Mouse (Mus musculus) brain, adult 2 months (tissue): Measurements from ENCODE around the gene Tmprss9.

Source experiments
- DNase-seq: peaks from one replicate; pipeline ENCODE4 v3.0.0; 2011; ENCODE audit warnings: low read depth, low spot score

Gene Tmprss9

DNA sequence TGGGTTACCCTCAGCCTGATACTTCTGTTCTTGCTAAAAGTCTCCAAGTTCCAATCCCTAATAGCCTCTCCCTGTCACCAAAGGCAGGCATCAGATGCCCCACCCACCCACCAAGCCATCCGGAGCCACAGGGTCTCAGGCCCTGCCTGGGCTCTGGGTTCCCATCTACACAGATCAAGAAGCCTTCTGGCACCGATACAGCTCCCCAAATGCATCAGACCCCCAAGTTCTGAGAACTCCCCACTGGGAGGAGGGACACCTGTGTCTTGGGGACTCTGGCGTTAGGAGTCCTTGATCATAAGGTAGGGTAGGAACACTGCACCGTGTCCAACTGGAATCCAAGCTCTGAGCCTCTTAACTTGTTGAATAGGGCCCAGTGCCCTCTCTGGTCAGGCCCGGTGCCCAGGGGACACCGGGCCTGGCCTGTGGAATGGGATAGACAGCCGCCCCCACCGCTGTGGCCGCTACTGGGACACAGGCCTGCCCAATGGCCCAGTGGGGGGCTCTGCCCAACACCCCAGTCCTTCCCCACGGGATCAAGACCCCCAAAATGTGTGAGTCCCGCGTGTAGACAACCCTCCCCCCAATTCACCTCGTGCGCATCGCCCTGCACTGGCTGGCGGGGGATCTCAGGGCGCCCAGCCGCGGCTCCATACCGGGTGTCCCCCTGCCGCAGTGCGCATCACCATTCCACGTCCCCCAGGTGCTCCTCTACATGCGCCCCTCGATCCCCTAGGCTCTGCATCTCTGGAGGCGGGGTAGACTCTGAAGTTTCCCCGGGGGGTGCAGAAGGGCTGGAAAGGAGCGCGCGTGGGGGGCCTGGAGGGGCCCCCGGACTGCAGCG is 28.3 kb upstream of the Tmprss9 start:
- no peak for DNase-seq

DNA sequence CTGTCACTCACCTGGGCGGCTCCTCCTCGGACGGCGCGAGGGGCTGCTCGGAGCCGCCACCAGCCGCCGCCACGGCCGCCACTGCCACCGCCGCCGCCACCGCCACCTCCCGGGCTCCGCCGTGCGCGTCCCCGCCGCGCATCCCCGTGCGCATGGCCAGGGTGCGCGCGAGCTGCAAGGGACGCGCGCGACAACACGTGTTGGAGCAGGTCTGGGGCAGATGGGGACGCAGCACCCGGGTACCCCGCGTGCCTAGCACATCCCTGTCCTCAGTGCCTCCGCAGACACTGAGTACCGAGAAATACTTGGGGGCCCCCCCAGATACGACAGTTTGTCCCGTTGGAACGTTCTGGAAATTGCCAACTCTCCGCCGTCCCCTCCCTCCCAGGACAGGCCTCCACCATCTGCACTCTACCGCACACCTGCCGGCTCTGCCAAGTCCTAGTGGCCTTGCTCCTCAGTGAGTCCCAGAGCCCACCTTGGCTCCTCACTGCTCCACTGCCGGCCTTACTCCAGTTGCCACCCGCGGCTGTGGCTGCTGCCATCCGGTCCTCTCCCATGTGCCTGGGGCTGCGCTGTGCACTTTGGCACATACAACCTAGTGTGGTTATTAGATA is 27.6 kb upstream of the Tmprss9 start, which contains the start of gene Lingo3:
Gene Lingo3, minus strand, starts transcription at position 109 of the 617 bp plus-strand sequence.
- DNase-seq, result peak; percentile 87

DNA sequence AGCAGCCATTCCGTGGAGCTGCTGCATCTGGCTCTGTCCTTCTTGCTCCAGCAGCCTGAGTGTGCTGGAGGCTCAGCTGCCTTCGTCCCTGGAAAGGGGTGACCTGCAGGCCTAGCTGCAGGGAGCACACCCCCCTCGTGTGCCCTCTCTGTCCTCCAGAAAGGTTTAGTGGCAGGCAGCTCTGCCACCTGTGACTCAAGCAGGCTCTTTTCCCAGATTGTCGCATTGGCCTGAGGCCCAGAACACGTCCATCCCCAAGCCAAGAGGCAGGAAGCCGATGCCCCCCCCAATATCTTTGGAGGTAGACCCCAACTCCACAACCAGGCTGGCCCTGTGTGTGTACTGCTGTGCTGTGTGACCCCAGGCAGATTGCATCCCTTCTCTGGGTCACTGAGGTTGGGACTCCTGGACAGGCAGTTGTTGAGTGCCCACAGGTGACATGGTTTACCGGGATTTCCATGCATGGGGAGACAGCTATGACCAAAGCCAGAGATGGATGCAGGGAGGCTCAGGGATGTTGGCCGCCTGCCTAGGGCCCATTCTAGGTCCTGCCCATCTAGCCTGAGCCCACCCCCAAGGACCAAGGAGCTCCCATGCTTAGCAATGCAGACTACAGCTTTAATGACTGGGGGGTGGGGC is 26.5 kb upstream of the Tmprss9 start:
- peak; percentile 62 for DNase-seq

DNA sequence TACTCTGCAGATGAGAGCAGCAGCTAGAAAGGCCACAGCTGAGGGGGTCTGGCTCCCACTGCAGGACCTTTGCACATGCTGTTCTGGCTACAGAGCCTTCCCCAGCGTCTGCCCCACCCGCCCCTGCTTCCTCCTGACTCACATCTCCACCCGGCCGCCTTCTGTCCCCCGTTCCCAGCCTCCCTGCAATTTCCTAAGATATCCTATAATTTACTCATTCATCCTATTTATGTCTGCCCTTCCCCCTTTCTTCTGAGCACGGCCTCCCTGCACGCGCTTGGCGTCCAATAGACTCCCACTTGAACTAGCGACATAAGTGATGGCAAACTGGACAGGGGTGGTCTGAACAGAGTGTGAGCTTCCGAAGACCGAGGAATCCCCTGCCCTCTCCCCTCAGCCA is 25.9 kb upstream of the Tmprss9 start:
- DNase-seq, result peak; percentile 83

DNA sequence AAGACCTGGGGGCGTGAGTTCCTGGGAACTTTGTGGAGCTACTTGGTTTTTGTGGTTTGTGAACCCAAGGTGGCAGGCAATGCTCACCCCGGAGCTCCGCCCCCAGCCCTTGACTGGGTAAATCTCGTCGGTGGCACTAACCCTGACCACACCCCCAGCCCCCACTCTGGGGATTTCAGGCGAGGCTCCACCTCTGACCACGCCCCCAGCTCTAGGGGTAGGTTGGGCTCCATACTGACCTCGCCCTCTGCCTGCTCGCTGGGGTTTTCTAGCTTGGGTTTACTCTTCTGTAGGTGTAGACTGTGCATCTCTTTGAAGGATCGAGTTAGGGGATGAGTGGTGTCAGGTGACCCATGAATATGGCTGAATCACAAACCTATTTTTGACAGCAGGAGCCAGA is 23.1 kb upstream of the Tmprss9 start:
- no peak for DNase-seq

DNA sequence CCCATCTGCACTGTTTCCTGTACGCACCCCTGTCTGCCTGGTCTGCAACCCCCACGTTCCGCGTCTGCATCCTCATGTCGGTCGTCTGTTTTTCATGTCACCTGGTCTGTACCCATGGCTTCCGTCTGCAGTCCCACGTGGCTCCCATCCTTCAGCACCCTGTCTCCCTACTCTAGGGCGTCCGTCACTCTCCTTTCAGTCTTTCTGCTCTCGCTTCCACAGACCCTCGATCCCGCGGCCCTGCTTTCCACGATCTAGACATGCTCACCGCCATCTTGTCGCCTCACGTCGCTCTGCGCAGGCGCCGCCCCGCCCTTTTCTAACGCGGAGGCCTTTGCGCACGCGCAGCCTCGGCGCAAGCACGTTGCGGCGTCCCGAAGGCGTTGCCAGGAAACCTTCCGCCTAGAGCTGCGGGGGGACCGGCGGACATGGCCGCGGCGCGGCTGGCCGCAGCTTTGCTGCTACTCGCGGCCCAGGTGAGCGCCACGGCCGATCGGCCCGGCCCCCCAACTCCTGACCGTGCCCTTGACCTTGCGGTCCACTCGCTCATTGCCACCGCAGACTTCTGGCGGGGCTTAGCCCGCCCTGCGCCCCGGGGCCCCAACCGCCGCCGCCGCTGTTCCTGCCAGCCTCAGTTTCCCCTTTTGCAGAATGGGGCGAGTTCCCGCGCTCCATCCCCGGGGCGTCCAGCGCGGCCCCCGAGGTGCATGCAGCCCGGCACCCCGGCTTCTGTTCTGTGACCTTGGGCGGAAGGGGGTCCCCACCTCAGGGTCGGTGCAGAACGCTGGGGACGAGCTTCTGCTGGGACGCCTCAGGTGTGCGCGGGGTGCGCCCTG is 16.5 kb upstream of the Tmprss9 start, which contains the start of the genes Lsm7 and Sppl2b:
Gene Lsm7, minus strand, starts transcription at position 297 of the 836 bp plus-strand sequence.
Gene Sppl2b, plus strand, starts transcription at position 363 of the 836 bp plus-strand sequence.
- DNase-seq, result peak; percentile 98

DNA sequence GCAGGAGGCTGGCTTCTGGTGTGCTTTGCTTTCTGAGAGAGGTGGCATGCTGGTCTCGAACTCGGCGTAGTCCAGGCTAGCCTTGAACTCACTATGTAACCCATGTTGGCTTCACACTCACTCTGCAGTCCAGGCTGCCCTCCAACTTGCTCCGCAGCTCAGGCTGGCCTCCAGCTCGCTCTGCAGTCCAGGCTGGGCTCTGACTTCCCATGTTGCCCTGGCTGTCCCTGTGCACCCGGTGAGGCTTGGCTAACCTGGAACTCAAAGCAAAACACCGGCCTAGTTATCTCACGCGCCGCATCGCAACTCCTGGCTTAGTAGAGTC is 15.9 kb upstream of the Tmprss9 start:
- peak; percentile 61 for DNase-seq

DNA sequence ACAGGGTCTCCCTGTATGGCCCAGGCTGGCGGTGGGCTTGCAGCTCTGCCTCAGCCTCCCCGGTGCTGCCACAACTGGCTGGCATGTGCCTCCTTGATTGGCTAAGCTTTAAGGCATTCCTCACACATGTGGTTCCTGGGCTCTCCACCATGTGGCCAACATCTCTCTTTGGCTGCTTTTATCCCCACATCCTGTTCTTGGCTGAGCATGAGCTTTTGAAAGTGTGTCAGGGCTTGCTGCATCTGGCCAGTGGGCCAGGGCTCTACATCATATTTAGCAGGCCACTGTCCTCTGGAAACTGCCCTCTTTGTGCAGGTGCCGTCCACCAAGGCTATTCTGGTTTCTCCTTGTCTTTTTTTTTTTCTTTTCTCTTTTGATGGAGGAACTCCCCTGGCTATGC is 15.4 kb upstream of the Tmprss9 start:
- peak; percentile 72 for DNase-seq

DNA sequence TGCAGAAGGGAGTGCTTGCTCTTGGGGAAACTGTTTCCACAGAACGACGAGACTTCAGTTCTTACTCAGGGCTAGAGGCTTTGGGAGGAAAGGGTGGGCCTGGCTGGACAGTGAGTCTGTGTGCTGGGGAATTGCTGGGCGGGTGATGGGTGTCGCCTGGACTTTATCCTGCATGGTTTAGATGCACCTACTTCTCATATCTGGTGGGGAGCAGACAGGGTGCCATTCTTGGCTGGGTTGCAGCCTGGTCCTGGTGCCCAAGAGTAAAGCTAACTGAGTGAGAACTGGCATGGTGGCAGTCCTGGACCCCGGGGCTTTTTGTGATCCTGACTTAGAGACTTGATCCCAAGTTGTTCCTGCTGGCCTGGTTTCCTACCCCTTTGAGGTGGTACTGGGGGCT is 14.7 kb upstream of the Tmprss9 start:
- DNase-seq, result no peak

DNA sequence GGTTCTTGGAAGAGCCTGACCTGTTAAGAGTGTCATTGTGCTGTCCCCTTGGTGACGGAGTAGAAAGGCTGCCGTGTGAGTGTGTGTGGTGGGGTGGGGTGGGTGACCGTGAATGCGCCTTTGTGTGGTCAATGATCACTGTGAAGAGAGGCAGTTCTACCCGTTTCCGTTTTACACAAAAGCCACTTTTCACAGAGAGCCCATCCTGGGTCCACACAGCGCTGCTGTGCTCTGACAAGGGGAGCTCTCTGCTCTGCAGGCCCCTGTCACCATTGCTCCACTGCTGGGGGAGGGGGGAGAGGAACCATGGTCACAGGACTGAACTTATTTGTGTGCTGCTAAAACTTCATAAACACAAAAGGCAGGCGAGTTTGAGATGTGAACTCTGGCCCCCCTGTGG is 14.3 kb upstream of the Tmprss9 start:
- DNase-seq, result peak; percentile 93

DNA sequence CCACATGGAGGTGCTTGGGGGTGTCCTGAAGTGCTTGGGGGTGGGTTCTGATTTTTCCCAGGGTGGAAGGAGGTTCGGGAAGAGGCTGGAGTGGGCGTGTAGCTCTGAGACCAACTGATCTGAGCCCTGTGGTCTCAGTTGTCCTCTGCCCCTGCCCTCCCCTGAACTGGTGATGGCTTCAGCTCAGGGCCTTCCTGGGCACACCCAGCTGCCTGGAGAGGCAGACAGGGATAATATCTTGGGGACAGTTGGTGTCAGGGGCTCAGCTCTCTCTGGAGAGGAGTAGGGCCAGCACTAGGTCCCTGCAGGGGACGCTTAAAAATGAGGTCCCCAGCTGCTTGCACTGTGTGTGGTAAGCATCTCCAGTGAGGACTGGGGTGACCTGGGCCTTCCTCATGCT is 13.8 kb upstream of the Tmprss9 start:
- no peak for DNase-seq

DNA sequence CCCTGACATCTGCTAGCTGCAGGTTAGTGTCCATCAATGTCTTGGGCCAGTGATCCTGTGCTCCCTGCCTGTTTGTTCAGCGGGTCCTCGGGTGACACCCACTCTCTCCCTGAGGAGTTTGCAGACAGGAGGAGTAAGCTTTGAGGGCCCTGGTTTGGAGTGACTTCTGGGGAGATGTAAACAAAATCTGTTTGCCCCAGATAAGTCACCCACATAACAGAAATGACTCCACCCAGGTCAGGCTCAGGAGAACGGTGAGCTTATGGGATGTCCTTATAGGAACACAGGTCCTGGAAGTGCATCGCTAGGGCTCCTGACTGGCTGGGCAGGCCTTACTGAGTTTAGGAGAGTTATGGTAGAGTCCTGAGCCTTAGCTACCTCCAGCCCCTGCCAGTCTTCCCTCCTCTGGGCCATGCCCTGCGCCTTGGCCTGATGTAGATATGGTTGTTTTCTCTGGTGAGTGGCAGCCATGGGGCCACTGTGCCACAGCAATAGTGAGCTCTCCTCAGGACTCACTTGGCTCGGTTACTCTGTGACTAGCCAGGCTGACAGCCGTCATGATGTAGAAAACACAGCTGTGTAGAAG is 13.2 kb upstream of the Tmprss9 start:
- DNase-seq, result no peak

DNA sequence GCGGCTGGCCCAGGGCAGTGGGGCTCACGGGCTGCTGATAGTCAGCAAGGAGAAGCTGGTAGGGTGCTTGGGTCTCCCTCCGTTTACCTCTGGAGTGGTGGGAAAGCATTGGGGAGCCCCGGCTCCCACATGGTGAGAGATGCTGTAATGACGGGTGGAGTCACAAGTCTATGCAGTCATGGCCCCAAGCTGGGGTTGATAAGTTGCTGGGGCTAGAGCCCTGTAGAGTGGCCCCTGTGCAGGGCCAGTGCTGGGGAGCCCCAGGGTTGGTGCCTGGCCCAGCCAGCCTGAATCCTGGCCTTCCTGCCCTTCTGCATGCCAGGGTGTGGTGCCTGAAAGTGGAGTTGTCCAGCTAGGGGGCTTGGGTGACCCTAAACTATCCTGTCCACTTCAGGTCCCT is 9.3 kb upstream of the Tmprss9 start:
- no peak for DNase-seq

DNA sequence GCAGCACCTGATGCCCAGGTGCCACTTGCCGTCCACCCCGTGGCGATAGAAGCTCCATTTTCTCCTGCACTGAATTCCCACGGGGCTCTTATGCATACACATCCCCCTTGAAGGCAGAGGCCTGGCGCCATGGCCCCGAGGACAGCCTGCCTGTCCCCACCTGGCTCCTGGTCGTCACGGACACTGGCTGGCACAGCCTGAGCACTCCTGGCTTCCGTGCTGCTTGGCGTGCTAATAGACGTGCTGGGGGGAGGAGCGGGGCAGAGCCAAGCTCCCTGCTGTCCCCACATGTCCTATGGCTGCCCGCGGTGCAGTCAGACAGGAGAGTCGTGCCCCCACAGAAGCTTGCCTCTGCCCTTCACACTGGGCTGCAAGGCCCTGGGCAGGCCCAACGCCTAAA is 7.2 kb upstream of the Tmprss9 start:
- peak; percentile 83 for DNase-seq

DNA sequence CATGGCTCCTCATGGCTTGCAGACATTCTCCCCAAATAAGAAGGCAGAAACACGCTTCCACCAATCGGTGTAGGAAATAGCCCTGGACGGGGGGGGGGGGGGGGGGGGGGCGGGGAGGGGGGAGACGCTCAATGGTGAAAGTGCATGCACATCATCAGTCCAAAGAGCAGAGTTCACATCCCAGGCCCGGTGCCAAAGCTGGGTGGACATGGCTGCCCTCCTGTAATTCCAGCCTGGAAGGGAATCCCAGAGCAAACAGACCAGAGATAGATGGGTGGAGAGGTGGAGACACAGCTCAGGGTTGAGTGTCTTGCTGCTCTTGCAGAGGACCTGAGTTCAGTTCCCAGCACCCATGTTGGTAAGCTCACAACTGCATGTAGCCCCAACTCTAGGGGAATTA is 655 bp upstream of the Tmprss9 start:
- DNase-seq, result no peak

DNA sequence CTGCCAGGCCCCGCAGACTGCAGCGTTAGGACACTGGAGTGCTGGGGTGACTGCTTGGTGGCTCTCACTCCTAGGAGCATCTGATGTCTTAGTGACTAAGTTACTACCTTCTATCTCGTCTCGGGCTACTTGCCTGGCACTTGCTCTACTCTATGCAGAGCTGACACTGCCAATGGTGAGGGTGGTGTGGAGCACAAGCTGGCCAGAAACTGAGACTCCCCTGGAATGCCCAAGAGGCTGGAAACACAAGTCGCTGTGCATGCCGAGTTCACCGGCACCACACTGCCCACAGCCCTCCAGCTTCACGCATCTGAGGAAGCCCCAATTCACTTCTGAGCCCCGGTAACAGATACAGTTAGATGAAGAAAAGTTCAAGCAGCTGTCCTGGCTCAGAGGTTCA is 2.4 kb downstream of the Tmprss9 start:
- DNase-seq, result no peak

DNA sequence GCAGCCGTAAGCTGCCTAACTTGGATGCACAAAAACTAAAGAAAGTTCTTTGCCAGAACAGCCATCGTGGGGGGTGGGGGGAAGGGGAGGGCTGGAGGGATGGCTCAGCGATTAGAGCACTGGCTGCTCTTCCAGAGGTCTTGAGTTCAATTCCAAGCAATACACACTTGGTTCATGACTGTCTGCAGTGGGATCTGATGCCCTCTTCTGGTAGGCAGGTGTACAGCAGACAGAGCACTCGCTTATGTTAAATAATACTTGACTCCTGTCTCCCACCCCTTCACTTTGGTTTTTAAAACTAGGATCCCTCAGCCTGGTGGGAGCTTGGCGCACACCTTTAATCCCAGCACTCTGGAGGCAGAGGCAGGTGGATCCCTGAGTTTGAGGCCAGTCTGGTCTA is 4.4 kb downstream of the Tmprss9 start:
- peak; percentile 83 for DNase-seq

DNA sequence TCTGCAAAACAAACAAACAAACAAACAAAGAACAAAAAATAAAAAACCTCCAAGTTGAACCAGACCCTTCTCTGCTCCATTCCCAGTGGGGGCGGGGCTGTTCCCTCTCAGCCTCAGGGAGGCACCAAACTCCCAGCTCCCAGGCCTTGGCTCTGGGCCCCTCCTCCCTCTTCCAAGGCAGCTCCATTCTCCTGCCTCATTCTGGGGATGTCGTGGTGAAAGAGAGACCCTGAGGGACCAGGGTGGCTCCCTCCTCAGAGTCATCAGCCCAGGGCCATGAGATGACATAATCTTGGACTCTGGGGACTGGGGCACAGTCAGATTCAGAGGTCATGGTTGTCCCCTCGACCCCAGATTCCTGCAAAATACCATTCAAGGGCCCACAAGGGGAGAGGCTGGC is 4.9 kb downstream of the Tmprss9 start:
- DNase-seq, result no peak

DNA sequence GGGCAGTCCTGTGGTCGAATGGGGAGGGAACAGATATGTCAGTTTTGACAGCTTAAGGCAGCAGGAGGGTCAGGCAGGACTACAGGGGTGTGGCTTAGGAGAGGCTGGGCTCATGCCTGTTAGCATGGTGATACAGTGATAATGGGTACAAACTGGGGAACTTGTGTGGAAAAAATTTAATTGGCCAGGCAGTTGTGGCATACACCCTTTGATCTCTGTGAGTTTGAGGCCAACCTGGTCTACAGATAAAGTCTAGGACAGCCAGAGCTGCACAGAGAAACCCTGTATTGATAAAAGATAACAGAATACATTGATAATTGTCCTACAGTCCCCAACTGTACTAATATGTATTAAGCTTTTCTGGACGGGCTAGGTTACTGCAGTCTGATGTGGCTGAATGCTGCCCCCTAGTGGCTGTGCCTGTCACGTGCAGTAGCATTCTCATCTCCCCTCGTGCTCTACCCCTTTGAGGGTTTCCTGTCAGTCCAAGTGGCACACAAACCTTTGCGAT is 8.5 kb downstream of the Tmprss9 start:
- peak; percentile 81 for DNase-seq

DNA sequence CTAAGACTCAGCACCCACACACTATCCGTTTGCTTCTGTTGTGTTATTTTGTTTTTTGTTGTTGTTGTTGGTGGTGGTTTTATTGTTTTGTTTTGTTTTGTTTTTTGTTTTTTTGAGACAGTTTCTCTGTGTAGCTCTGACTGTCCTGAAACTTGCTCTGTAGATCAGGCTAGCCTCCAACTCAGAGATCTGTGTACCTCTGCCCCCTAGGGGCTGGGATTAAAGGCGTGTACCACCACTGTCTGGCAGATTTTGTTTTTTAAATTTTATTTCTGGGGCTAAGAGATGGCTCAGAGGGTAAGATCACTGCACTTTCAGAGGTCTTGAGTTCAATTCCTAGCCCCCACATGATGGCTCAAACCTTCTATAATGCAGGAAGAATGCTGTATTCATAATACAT is 9.3 kb downstream of the Tmprss9 start:
- DNase-seq, result no peak

DNA sequence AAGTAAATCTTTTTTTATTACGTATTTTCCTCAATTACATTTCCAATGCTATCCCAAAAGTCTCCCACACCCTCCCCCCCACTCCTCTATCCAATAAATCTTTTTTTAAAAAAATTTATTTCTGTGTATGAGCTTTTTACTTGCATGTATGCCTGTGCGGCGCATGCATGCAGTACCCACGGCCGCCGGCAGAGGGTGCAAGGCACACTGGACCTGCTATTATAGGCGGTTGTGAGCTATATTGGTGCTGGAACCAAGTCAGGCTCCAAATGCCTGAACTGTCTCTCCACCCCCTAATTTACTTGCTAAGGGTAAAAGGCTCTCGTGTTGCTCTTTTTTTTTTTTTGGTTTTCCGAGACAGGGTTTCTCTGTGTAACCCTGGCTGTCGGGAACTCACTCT is 9.7 kb downstream of the Tmprss9 start:
- DNase-seq, result peak; percentile 66
